Mouse (Mus musculus): ENCODE results near the gene Msx1.

Gene Msx1

DNA sequence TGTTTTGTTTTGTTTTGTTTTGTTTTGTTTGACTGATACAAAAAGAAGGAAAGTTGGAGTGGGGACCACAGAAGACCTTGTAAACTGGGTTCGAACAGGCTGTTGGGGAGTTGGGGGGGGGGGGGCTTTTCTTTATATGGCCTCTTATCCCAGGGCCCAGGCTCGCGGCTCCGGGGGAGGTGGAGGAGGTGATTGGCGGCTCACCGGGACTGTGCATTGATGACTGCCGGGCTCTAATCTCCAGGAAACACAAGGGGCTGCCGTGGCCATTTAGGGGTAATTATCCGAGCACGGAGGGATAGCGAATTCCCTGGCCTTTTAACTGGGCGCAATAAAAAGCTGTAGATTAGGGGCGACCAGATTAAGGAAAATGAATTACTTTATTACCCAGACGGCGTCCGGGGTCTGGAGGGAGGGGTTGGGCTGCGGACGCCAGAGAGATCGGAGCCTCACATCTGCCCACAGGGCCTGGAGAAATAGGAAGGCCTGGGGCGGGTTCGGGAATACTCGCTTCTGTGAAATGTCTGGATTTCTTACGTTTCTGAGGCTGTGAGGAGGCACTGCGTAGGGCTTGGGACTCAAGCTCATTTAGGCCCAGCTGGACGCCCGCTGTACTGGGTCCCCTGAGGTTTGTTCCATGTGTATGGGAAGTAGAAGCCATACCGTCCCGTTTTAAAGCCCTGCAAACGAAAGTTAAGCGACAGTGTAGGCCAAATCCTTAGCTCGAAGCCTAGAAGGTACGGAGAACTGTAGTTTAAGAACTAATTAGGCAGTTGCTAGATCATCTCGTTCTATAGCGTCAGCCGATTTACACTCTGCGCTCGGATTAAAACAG, 1.4 kb upstream of the Msx1 start:
- DNase-seq: no peak

DNA sequence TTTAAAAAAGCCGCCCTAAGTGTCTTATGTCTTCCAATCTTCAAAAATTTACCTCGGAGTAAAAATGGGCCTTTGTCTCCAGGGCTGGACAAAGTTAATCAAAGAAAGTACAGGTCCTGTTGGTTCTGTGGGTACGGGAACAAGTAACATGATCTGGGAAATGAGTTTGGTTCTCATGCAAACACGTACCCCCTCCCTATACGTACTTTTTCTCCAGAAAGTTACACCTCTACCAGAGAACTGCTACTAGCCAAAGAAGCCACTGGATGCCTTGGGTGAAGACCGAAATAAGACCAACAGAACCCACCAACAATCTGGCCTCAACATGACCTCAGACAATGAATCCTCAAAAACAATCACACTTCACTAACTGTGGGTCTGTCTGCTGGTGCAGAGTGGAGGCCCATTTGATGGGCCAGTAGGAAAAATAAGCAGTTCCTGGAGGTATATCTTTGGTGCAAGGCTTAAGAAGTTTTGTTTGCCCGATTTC, 773 bp upstream of the Msx1 start:
- no peak for DNase-seq

DNA sequence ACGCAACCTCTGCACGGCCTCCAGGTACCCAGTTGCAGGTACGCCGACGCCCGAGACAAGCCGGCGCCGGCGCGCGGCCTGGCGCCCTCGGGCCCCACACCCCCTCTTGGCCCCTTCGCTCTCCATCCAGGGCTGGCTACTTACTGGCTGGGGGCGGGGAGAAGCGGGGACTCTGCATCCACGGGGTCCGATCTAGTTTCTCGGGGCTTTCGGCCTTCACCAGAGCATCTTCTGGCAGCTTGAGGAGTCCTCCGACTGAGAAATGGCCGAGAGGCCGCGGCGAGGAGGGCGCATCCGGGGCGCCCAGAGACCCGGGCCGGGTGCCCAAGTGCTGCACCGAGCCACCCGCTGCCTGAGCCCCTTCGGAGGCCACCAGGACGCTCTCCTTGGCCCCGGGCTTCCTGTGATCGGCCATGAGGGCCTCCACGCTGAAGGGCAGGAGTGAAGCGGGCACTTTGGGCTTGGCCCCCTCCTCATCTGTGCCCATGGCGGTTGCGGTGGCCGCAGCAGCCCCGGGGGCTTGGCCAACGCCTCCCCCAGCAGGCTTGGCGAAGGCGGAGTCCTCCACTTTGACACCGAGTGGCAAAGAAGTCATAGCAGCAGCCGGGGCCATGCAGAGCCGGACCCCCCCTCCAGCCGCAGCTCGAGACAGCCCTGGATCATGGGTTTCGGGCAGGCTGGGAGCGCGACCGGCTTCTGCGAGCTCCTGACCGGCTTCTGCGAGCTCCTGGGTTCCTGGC, 492 bp downstream of the Msx1 start:
- DNase-seq: no peak

DNA sequence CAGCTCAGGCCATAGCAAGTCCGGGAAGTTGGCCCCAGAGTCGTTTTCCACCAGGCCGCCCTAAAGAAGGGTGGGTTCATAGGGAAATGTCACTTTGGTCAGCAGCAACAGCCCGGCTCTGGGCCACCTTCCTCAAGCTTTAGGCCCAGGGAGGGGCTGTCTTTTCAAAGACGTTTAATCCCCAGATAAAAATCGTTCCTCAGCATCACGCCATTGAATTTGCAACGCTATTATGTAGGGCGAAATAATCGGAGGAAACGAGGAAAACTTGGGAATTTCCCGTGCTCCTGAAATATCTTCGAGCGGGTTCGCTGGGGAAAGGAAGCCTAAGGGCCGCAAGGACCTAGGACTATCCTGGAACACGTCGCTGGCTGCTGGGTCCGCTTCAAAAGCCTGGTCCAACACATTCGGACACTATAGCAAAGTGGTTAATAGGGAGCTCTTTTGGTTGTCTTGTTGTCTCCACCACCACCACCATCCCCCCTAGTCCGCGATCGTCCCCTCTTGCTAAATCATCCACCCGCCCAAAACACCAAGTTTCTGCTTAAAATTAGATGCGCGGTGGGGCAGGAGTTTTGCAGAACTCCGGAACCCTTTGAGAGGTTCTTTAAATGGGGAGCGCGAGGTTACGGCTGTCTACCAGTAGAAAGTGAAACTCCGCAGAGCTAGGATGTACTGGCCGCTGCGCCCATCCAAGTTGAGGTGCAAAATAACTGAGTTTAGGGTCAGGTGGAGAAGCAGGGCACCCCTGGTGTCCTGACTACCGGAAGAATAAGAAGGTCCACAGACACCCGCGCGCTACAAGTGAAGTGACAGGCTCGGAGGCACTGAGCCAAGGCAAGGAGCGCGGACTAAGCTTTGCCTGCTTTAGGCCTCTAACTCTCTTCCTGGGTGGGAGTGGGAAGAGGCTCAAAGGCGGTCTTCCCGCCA, 1.3 kb downstream of the Msx1 start:
- no peak for DNase-seq

DNA sequence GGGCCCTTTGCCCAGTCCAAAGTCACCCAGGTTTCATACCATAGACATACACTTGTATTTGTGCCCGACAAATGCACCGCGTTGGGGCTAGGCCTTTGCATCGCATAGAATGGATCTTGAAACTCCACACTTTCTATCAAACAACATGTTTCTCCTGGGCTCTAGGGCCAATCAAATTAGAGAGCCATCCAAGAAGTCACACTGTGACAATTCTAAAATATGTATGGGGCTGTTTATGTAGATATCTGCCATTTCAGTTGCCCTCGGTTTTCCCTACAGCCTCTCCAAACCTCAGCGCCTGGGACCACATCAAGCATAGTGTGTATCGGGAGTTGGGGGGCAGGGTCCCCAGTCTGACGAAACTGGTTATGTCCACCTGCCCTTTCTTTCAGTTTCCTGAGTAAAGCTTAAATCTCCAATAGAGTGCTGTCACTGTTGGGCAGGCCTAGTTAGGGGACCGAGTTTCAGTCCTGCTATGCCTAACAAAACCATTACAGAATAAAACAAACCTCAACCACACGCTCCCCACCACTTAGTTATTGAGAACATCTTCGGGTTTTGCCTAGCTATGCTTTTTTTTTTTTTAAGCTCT, 2.2 kb downstream of the Msx1 start:
- no peak for DNase-seq

DNA sequence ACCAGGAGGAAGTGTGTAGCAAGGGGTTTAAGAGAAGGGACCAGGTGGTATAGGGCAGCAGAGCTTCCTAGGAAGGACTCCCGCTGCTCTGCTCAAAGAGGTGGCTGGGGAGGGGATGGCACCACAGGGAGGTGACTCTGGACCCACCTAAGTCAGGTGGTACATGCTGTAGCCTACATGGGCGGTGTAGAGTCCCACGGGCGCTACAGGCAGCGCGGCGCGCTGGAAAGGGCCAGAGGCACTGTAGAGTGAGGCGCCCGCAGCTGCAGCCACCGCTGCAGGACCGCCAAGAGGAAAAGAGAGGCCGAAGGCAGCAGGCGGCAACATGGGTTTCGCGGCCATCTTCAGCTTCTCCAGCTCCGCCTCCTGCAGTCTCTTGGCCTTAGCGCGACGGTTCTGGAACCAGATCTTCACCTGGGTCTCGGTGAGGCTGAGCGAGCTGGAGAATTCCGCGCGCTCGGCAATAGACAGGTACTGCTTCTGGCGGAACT, 3.2 kb downstream of the Msx1 start:
- DNase-seq: no peak

DNA sequence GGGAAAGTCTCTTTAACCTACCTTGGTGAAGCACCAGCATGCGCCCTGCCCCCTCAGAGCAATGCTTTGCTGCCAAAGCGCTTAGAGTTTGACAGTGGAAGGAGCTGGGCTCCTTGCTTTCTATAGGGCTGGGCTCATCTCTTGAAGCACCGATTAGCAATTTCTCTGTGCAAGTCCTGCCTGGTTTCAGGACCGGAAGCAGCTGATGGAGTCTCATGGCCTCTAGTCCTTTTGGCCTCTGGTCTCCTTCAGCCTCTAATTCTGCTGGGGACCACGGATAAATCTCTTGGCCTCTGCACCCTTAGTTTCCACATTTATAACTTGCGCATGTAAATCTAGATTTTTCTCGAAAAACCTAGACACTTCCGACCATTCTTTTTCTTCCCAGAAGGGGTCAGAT, 3.7 kb downstream of the Msx1 start:
- no peak for DNase-seq

DNA sequence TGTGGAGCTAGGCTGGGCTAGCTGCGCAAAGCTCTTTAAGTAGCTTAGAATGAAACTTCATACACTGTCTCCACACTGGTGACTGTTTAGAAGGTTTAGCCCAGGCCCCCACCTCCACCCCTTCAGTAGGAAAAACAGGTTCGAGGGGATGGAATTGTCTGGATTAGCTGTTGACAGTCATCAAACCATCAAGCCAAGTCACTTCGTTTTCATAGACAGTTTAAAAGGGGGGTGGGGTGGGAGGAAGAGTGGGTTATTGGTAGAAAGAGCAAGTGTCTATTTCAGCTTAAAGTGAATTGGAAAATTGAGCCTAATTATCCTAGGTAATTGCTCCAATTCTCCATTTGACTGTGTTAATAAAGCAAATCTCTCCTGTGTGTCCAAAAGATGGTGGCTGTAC, 4.4 kb downstream of the Msx1 start:
- DNase-seq: no peak

DNA sequence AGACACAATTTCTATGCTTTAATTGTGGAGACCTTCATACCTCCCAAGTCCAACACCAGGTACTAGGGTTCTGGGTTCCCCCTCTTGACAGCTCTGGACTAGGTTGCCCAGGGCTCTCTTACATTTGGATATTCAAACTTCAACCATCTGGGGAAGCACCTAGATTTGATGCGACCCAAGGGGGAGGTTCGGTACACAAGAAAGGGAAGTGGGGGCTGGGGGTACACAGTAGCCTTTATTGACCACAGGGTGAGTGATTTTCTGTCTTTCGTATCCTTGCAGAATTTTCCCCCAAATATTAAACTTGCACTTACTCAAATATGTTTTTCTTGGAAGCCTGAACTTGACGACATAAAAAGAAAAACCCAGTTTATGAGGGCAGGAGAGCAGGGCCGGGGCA, 4.8 kb downstream of the Msx1 start:
- DNase-seq: no peak

DNA sequence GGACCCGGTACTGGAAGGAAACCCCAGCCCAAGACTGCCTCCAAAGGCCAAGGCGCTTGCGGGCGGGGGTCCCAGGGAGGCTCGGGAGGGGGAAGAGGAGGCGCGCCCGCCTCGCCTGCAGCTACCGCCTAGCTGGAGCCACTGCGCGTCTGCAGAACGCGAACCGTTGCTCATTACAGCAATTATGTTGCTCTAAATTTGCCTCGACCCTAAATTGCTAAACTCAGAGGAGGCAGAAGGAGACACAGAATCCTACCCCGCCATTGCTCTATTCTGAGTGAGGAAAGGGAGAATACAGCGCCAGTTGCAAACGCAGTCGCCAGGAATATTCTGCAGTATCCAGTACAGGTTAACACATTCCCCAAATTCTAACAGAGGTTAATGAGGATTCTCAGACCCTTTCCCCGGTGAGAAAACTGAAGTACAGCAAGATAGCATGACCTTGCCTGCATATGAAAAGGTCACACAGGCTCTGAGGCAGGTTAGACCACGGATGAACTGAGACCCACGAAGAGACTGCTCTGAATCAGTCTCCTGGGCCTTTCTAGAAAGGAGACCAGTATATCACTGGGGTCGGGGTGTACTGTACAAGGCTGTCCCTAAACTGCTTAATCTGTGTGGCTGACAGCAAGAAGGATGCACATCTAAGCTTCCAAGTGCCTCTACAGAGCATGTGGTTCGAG, 5.7 kb downstream of the Msx1 start:
- no peak for DNase-seq

DNA sequence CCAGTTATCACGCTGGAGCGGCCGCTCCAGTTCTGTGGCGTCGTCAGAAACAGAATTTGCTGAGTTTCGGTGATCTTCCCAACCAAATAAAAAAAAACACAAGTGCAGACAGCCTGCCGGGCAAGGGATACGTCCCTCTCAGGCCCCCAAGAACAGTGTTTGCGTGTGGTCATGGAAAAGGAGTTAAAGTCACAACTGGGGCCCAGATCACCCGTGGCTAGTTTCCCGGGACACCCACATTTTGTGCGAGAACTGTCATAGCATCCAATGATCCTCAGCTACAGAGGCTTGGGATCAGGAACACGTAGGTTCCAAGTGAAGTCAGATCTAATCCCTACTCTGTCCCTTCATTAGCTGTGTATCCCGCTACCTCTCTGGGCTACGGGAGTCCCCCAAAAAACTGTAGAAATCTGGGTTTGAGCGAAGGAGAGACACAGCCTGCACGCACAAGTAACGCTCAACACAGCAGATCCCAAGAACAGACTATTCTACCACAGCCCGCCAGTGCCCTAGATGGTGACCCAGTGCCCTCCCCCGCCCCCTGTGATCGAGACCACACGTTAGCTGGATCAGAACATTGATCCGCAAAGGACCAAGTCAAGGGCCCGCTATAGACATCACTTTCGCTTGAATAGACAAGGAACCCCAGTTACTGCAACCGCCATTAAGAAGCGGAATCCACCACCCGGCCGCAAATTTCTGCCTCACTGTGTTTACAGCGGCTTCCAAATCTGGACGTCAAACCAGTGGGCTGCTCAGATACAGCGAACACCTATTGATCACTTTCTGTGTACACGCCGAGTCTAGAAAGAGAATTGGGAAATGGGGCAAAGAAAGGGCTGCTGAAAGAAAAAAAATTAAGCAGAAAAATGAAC, 6.5 kb downstream of the Msx1 start:
- DNase-seq: no peak

DNA sequence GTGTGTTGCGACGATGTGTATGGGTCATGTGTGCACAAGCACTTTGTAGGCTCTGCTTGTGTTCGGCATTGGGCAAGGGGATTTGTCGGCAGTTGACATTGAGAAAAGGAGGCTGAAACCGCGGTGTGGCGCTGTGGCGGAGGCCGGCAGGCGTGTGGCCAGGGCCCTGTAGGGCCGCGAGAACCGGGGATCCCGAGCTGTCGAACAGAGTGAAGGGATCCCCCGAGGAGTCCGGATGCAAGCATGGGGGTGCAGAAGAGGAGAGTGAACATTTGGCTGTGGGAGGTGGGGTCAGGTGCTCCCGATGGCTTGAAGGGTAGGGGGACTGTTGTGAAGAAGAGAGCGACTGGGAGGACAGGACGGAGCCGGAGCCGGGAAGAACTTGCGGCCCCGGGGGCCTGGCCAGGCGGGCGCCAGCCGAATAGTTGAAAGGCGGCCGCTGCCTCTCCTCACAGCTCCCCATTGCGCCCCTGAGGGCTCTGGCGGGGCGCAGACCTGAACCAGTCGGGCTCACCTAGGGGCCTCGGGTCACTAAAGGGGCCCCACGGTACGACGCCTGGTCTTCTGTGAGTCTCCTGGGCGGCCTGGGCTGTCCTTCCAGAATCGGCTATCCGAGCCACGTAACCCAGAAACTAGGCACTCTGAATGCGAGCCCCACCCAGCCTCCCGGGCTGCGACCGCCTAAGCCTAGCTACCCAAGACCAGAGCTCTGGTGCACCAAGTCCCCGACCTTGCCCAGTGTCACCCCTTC, 7.3 kb downstream of the Msx1 start:
- DNase-seq: no peak

DNA sequence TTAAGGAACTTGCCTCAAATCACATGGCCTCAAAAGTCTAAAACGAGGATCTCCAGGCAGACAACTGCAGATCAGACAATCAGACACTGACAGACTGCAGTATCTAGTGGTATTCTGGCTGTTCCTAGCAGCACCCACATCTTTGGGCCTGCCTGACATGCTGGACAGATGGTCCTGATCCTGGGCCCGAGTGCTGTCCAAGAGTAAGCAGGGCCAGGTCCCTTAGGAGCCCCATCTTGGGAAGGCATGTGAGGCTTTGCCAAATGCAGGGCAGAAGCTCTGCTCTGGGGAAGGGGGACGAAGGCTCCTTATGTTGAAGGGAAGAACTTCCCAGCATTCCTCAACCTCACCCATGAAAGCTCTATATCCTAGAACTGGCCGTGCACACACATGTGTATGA, 8.5 kb downstream of the Msx1 start:
- DNase-seq: no peak

DNA sequence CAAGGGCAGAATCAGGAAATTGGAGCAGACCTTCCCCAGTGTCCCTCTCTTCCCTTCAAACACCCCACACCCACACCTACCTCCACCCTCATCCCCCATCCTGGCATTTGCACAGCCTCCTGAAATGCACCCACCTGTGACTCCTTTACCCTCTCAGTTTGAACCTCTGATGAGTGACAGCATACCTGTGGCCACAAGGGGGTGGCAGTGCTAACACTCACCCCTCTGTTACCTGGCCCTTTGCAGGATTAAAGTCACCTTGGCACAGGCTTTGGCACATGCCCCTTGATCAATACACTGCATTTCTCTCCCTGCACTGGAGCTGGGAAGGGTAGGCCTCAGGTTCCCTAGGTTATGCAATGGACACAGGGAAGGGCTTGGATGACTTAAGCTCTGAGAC, 10.2 kb downstream of the Msx1 start:
- DNase-seq: no peak

DNA sequence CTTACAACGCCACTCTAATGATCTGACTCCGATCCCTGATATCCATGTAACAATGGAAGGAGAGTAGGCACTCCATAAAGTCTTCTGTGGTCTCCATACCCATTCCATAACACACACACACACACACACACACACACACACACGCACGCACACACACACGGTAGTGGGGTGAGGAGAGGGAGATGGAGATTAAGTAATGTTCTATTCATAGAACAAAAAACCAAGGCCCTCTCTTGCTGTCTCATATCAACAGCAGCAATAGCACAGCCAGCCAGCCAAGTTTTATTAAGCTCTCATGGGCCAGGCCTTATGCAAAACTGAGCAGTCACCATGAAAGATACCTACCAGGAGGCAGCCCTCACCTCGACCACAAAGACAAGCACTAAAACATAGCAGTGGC, 19.1 kb downstream of the Msx1 start:
- no peak for DNase-seq

DNA sequence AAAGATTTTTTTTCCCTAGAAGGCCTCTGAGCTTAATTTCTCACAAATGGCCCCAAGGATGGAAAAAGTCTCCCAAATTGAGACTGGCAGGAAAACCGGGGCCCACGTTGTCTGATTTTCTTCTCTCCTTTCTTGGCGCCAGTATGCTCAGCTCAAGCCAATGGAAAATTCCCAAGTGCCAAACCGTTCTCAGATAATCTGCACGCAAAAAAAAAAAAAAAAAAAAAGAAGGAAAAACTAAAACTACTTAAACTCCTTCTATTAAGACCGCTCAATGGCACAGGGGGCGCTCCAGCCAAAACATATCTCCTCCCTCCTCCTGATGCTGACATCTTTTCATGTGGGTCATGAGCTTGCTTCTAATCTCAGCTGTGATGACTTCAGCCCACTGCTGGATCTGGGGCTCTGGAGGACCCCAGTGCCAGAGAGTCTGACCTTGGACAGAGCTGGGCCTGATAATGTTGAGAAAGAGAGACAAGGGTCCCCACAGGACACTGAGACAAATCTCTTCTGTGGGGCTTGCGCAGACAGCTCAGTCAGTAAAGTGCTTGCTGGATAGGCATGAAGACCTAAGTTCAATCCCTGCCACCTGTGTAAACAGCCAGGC, 19.8 kb downstream of the Msx1 start:
- DNase-seq: no peak

DNA sequence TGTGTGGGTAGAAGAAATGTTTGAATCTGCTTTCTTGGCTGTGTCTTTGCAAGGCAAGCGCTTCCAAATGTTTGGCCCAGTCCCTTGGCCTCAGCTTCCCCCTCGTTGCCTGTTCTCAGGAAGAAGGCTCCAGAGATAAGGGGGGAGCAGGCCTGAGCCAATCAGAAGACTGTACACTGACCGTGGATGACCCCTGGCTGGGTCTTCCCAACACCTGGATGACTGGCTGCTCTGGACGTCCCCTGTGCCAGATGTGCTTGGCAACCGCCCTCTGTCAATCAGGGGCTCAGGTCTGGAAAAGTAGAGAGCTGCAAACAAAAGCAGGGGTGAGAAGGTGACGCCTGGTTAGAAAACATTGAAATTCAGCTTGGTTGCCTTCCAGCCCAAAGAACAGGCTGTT, 27.1 kb downstream of the Msx1 start:
- DNase-seq: no peak

DNA sequence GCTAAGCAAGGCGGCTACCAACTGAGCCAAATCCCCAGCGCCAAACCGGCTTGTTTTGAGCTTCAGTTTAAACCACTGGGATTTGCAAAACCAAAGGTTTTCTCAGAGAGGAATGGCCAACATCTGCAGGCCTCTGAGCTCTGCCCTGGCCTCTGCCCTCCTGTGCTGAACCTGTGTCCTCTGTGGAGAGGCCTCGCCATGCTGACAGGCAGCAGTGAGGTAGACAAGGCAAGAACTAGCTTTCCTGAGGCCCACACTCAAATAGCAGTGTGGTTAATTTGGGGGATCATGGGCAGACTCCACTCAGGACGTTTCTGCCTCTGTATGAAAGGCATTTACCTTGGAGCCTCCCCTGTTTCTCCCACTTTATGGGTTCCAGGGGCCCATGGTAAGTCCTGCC, 27.6 kb downstream of the Msx1 start:
- DNase-seq: no peak

DNA sequence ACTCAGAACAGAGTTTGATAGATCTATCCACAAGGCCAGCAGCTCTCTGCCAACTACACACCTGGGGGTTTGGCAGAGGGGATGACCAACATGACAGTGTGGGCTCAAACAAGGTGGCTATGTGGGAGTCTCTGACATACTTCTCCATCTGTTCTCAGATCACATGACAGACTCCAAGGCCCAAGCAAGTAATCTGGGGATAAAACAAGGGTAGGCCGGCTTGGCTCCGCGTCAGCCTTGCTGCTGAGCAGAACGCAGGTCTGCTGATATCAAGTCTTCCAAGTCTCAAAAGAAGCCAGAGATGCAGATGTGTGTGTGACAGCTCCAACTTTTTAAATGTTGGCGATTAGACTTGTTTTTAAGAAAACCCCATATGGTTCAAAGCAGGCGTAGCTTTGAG, 28.7 kb downstream of the Msx1 start:
- no peak for DNase-seq

DNA sequence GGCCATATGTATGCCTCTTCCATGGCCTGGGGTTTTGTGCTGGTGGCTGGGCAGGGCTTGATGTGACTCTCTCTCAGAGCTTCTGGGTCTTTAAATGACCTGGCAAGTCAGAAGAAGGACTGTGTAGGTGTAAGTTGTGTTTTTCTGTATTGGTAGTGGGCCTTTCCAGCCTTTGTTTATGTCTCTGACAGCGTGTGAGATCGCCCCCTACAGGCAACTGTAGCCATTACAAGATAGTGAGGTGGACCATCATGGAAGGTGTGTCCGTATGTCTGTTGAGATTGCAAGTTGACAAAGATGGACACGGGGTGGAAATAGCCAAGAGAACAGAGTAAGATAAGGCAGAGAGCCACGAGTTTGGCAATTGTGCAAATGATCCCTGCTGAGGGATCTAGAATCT, 32.2 kb downstream of the Msx1 start:
- DNase-seq: no peak
